Mouse (Mus musculus): ENCODE data around the gene Gm21981. TPM values are rescaled to one million over a fixed set of nuclear protein-coding genes. Genes with fewer than 3 reads are reported as not detected.

Gene Gm21981
- polyA plus RNA-seq, 1 experiment from 2014 or later = 0.26 TPM

GRCm38 (mm10) chr17:47706196-47706595, 11.9 kb upstream of the Gm21981 start:
- no peak for ATAC-seq
- H3K36me3 ChIP-seq (ENCODE audit: control insufficient read depth, insufficient read depth, low read length) = 0 out of 2 replicates have a peak, but pooled peaks cover 6% of the 10 kb centered on the region
- H3K4me1 ChIP-seq (ENCODE audit: control insufficient read depth, insufficient read depth, low read length) = peaks cover 8% of the 10 kb centered on the region
- no peaks in the 10 kb centered on the region for H3K27me3 ChIP-seq (replicated peaks; ENCODE audit: control insufficient read depth, insufficient read depth, low read length)
- H3K4me2 ChIP-seq (ENCODE audit: low read depth, low read length) = no peak overlapping the region
- no peaks in the 10 kb centered on the region for H3K9me3 ChIP-seq (ENCODE audit: control insufficient read depth, low read length)
- H3K9ac ChIP-seq (ENCODE audit: low read depth, low read length) = no peak overlapping the region
- H3K27ac ChIP-seq (ENCODE audit: low read length) = no peak overlapping the region
- no peak overlapping the region for H3K4me3 ChIP-seq (ENCODE audit: low read length)
- 67% methylated on average over 1 of the region's 1 CpGs for WGBS

- no peak overlapping the region for H3K4me2 ChIP-seq (ENCODE audit: low read depth, low read length)
- 81% methylated on average over 4 of the region's 4 CpGs for WGBS
- H3K9me3 ChIP-seq (ENCODE audit: control insufficient read depth, low read length) = no peaks in the 10 kb centered on the region
- H3K4me3 ChIP-seq (ENCODE audit: low read length) = no peak overlapping the region
- no peak overlapping the region for H3K9ac ChIP-seq (ENCODE audit: low read depth, low read length)
- H3K27me3 ChIP-seq (replicated peaks; ENCODE audit: control insufficient read depth, insufficient read depth, low read length) = no peaks in the 10 kb centered on the region
- H3K4me1 ChIP-seq (ENCODE audit: control insufficient read depth, insufficient read depth, low read length) = peaks cover 15% of the 10 kb centered on the region
- H3K27ac ChIP-seq (ENCODE audit: low read length) = no peak overlapping the region
- 0 out of 2 replicates have a peak, but pooled peaks cover 6% of the 10 kb centered on the region for H3K36me3 ChIP-seq (ENCODE audit: control insufficient read depth, insufficient read depth, low read length)
- no peak for ATAC-seq
Measured at GRCm38 (mm10) chr17:47704692-47705091, 10.4 kb upstream of the Gm21981 start.

DNA sequence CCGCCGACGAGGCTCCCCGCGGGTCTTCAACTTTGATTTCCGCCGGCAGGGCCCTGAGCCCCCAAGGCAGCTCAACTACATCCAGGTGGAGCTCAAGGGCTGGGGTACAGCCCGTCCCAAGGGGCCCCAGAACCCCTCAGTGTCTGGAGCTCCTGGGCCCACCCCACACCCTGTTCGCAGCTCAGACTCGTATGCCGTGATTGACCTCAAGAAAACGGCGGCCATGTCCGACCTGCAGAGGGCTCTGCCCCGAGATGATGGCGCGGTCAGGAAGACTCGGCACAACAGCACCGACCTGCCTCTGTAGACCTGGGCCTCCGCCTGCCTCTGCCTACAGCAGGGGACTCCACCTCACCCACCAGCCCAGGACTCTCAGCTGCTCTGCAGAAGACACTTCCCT, 9.3 kb upstream of the Gm21981 start:
- 52% methylated on average over 20 of the region's 20 CpGs for WGBS
- no peak overlapping the region for H3K4me3 ChIP-seq (ENCODE audit: low read length)

GRCm38 (mm10) chr17:47702548-47703345, 8.5 kb upstream of the Gm21981 start:
- ATAC-seq = no peak

More for the DNA sequence above, 9.3 kb upstream of the Gm21981 start:
- ATAC-seq = no peak
- no peaks in the 10 kb centered on the region for H3K9me3 ChIP-seq (ENCODE audit: control insufficient read depth, low read length)
- no peak overlapping the region for H3K9ac ChIP-seq (ENCODE audit: low read depth, low read length)
- H3K4me1 ChIP-seq (ENCODE audit: control insufficient read depth, insufficient read depth, low read length) = peaks cover 19% of the 10 kb centered on the region
- H3K27ac ChIP-seq (ENCODE audit: low read length) = no peak overlapping the region
- H3K27me3 ChIP-seq (replicated peaks; ENCODE audit: control insufficient read depth, insufficient read depth, low read length) = no peaks in the 10 kb centered on the region
- H3K4me2 ChIP-seq (ENCODE audit: low read depth, low read length) = no peak overlapping the region
- H3K36me3 ChIP-seq (ENCODE audit: control insufficient read depth, insufficient read depth, low read length) = 0 out of 2 replicates have a peak, but pooled peaks cover 6% of the 10 kb centered on the region

DNA sequence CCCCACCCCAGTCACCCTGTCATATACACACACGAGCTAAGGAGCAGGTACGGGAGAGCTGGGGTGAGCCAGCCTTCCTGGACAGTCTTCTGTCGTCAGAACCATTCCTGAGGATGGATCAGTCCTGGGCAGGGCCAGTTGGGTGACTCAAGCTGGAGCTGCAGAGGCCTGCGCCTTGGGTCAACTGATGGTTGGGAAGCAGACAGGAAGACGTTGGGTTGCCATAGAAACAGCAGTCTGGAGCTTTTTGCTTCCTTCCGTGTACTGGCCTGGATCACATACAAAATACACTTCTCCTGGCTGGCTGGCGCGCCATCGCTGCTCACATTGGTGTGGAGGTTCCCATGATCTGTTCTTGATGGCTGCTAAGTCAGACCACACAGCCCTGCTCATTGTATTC, 7.5 kb upstream of the Gm21981 start:
- Histone ChIP-seq H3K4me3 (ENCODE audit: low read length) (no peak overlapping the region), H3K27me3 (replicated peaks; ENCODE audit: control insufficient read depth, insufficient read depth, low read length) (no peaks in the 10 kb centered on the region), H3K9me3 (ENCODE audit: control insufficient read depth, low read length) (no peaks in the 10 kb centered on the region), H3K9ac (ENCODE audit: low read depth, low read length) (no peak overlapping the region), H3K36me3 (ENCODE audit: control insufficient read depth, insufficient read depth, low read length) (0 out of 2 replicates have a peak, but pooled peaks cover 6% of the 10 kb centered on the region), H3K4me2 (ENCODE audit: low read depth, low read length) (no peak overlapping the region), H3K27ac (ENCODE audit: low read length) (no peak overlapping the region), H3K4me1 (ENCODE audit: control insufficient read depth, insufficient read depth, low read length) (peaks cover 17% of the 10 kb centered on the region)
- WGBS = 72% methylated on average over 9 of the region's 9 CpGs
- ATAC-seq = no peak

More at GRCm38 (mm10) chr17:47702548-47703345, 8.5 kb upstream of the Gm21981 start:
- no peak overlapping the region for H3K9ac ChIP-seq (ENCODE audit: low read depth, low read length)
- H3K9me3 ChIP-seq (ENCODE audit: control insufficient read depth, low read length) = no peaks in the 10 kb centered on the region
- H3K27ac ChIP-seq (ENCODE audit: low read length) = no peak overlapping the region
- H3K4me1 ChIP-seq (ENCODE audit: control insufficient read depth, insufficient read depth, low read length) = peaks cover 17% of the 10 kb centered on the region
- no peaks in the 10 kb centered on the region for H3K27me3 ChIP-seq (replicated peaks; ENCODE audit: control insufficient read depth, insufficient read depth, low read length)
- 47% methylated on average over 28 of the region's 28 CpGs for WGBS
- no peak overlapping the region for H3K4me3 ChIP-seq (ENCODE audit: low read length)
- no peak overlapping the region for H3K4me2 ChIP-seq (ENCODE audit: low read depth, low read length)
- H3K36me3 ChIP-seq (ENCODE audit: control insufficient read depth, insufficient read depth, low read length) = 0 out of 2 replicates have a peak, but pooled peaks cover 6% of the 10 kb centered on the region

- no peak overlapping the region for H3K4me3 ChIP-seq (ENCODE audit: low read length)
- H3K27ac ChIP-seq (ENCODE audit: low read length) = no peak overlapping the region
- no peaks in the 10 kb centered on the region for H3K27me3 ChIP-seq (replicated peaks; ENCODE audit: control insufficient read depth, insufficient read depth, low read length)
- H3K9me3 ChIP-seq (ENCODE audit: control insufficient read depth, low read length) = no peaks in the 10 kb centered on the region
- 65% methylated on average over 2 of the region's 2 CpGs for WGBS
- 0 out of 2 replicates have a peak overlapping the region, but pooled peaks have one; percentile 3 for H3K4me2 ChIP-seq (ENCODE audit: low read depth, low read length)
- H3K36me3 ChIP-seq (ENCODE audit: control insufficient read depth, insufficient read depth, low read length) = 0 out of 2 replicates have a peak, but pooled peaks cover 6% of the 10 kb centered on the region
- H3K4me1 ChIP-seq (ENCODE audit: control insufficient read depth, insufficient read depth, low read length) = peaks cover 14% of the 10 kb centered on the region; the same call in 1 of the 2 replicates
- ATAC-seq = no peak
- H3K9ac ChIP-seq (ENCODE audit: low read depth, low read length) = no peak overlapping the region
Measured at GRCm38 (mm10) chr17:47699055-47699454, 4.8 kb upstream of the Gm21981 start.

DNA sequence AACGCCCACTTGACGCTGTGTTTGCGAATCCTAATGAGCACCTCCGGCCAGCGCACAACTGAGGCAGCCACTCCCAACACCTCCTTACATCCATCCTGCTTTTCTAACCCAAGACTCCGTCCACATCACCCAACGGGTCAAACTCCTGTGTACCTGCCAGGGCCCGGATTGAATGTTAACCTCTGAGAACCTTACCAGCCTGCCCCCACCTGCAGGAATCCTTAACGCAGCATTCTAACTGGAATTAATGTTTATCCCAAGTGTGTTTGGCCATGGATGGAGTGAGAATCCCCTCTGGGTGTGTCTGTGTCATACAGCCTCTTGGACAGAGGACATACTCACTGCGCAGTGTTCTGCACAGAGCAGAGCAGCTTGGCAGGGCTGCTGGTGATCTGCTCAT, 3.9 kb upstream of the Gm21981 start:
- H3K4me2 ChIP-seq (ENCODE audit: low read depth, low read length) = no peak overlapping the region
- 0 out of 2 replicates have a peak, but pooled peaks cover 5% of the 10 kb centered on the region for H3K36me3 ChIP-seq (ENCODE audit: control insufficient read depth, insufficient read depth, low read length)
- no peaks in the 10 kb centered on the region for H3K27me3 ChIP-seq (replicated peaks; ENCODE audit: control insufficient read depth, insufficient read depth, low read length)
- 88% methylated on average over 10 of the region's 10 CpGs for WGBS
- H3K4me1 ChIP-seq (ENCODE audit: control insufficient read depth, insufficient read depth, low read length) = peaks cover 14% of the 10 kb centered on the region; the same call in 1 of the 2 replicates
- no peak overlapping the region for H3K9ac ChIP-seq (ENCODE audit: low read depth, low read length)
- ATAC-seq = no peak
- no peak overlapping the region for H3K4me3 ChIP-seq (ENCODE audit: low read length)
- no peaks in the 10 kb centered on the region for H3K9me3 ChIP-seq (ENCODE audit: control insufficient read depth, low read length)
- no peak overlapping the region for H3K27ac ChIP-seq (ENCODE audit: low read length)

GRCm38 (mm10) chr17:47695337-47695710, 1.1 kb upstream of the Gm21981 start:
- H3K4me2 ChIP-seq (ENCODE audit: low read depth, low read length) = peak overlapping the region; percentile 81
- no peak; the same call in 1 of the 2 replicates for ATAC-seq

GRCm38 (mm10) chr17:47694503-47695336, 465 bp upstream of the Gm21981 start, which contains the start of gene Prickle4:
Gene Prickle4 (minus strand): TSS chr17:47694736.
- ATAC-seq = peak; percentile 93
- H3K27ac ChIP-seq (ENCODE audit: low read length) = peak within 1 kb of the TSS; percentile 45; the same call in 1 of the 2 replicates
- peak within 1 kb of the TSS; percentile 81 for H3K4me2 ChIP-seq (ENCODE audit: low read depth, low read length)
- H3K4me3 ChIP-seq (ENCODE audit: low read length) = peak within 1 kb of the TSS; percentile 75
- WGBS = under 1% methylated on average over 80 of the region's 82 CpGs
- peak within 1 kb of the TSS; percentile 84 for H3K9ac ChIP-seq (ENCODE audit: low read depth, low read length)
- H3K36me3 ChIP-seq (ENCODE audit: control insufficient read depth, insufficient read depth, low read length) = no peaks in the 10 kb centered on the region
- H3K9me3 ChIP-seq (ENCODE audit: control insufficient read depth, low read length) = no peaks in the 10 kb centered on the region
- no peaks in the 10 kb centered on the region for H3K27me3 ChIP-seq (replicated peaks; ENCODE audit: control insufficient read depth, insufficient read depth, low read length)
- peaks cover 8% of the 10 kb centered on the region; the same call in 1 of the 2 replicates for H3K4me1 ChIP-seq (ENCODE audit: control insufficient read depth, insufficient read depth, low read length)

More at GRCm38 (mm10) chr17:47695337-47695710, 1.1 kb upstream of the Gm21981 start:
- Histone ChIP-seq H3K27ac (ENCODE audit: low read length) (peak overlapping the region; percentile 14; the same call in 1 of the 2 replicates), H3K27me3 (replicated peaks; ENCODE audit: control insufficient read depth, insufficient read depth, low read length) (no peaks in the 10 kb centered on the region), H3K4me1 (ENCODE audit: control insufficient read depth, insufficient read depth, low read length) (peaks cover 14% of the 10 kb centered on the region; the same call in 1 of the 2 replicates), H3K36me3 (ENCODE audit: control insufficient read depth, insufficient read depth, low read length) (no peaks in the 10 kb centered on the region), H3K9me3 (ENCODE audit: control insufficient read depth, low read length) (no peaks in the 10 kb centered on the region), H3K4me3 (ENCODE audit: low read length) (peak overlapping the region; percentile 75), H3K9ac (ENCODE audit: low read depth, low read length) (peak overlapping the region; percentile 84)
- under 1% methylated on average over 15 of the region's 23 CpGs for WGBS
